Mouse (Mus musculus): Measurements from ENCODE around the gene Paqr5.
A peak's percentile ranks its signal among the peaks of the same experiment; 100 is the strongest.

Gene Paqr5

DNA sequence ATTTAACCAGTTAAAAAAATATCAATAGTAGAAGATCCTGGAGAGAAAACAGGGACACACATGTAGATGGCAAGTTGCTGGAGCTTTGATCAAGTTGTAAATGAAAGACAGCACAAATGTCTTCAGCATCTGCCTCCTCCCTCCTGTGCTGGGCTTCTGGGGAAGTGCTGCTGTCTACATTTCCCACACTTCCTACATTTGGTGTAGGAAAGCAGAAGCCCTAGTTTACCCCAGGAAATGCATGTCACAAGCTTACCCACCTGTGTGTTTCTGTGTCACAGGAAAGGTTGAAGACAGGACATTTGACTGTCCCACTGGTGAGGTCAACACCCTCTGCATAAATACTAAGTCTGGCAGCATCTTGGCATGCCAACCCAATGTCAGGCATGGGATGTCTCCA is 71.9 kb downstream of the Paqr5 start:
- no peak for DNase-seq (ENCODE audit: low spot score)

DNA sequence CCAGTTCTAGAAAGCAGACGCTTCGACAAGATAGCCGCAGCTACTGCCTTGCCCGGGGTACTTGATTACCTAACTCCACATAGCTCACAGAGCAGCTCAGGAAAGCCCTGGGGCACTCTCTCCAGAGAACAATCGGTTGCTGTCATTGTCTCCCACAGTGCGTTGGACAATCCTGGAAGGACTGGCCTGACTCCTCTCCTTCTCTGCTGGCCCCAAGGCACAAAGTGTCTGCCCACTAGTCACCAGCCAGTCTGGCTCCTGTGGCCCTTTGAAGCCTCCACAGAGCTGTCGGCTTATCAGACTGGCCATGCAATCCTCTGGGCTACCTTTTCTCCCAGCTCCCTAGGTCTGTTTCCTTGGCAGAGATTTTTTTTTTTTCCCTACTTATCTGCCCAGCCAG is 74.4 kb downstream of the Paqr5 start:
- DNase-seq (ENCODE audit: low spot score), result no peak

DNA sequence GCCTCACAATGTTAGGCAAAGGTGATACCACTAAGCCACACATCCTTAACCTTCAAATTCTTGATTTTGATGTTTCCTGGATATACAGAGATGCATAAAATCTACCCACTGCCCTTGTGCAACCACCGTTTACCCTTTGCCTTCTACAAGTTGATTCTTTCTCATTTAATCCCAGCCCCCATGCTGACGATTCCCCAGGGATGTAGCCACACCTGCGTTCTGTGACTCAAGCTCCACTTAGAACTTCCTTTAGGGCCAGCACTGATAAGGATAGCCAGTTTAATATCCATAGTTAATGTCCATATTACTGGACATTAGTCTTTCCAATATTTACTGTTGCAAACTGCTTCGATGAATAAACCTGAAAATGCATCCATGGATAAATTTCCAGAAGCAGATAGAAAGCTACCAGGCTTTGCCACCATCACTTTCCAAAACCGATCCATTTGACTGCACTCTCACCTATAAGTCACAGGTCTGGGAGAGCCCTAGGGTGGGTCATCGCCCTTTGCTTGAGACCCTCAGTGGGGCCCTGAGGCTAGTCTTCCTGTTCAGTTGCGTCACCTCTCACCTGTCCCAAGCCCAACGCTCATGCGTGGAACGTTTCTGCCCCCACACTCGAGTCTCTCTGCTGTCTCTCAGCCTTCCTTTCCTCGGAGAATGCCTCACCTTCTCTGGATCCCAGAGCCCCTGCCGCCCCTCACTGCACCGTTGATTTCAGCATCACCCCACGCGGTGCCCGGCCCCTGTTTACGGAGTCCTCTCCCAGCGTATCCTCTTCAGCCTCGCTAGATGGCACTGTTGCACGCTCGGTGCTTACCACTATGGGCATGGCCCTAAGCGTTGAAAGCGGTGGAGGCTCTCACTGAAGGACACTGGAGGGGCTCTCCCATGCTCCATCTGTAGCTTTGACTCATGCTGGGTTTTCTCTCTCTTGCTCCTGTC is 79.0 kb downstream of the Paqr5 start:
- peak; percentile 82 for DNase-seq (ENCODE audit: low spot score)

DNA sequence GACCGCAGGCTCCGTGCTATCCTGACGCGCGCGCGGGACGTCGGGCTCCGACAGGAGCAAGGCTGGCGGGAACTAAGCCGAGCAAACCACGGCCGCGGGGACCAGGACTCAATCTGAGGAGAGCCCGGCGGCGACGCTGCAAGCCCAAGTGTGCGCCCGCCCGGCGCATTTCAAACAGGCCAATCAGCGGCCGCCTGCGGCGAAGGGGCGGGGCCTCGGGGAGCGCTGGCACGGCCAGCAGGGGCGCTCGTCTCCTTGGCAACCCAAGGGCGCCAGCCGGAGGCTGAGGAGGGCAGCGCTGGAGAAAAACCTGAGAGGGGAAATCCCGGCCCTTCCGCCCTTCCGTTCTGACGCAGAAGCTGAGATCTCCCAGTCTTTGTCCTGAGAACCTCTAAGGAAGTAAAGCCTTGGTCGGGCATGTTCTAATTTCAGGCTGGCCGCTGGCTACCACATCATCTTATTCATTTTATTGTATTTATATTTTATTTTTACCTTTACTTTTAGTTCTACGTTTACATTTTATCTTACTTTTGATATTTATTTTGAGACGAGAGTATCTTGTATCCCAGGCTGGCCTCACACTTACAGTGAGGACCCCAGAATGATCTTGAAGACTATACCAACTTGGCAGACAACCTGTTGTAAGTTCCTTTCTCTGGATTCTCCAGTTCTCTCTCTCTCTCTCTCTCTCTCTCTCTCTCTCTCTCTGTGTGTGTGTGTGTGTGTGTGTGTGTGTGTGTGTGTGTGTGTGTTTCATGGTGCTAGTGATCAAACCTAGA is 79.8 kb downstream of the Paqr5 start, which contains the start of gene Kif23:
Gene Kif23 (minus strand): TSS at position 152 of the 779 bp plus-strand sequence.
- DNase-seq (ENCODE audit: low spot score), result peak; percentile 98

DNA sequence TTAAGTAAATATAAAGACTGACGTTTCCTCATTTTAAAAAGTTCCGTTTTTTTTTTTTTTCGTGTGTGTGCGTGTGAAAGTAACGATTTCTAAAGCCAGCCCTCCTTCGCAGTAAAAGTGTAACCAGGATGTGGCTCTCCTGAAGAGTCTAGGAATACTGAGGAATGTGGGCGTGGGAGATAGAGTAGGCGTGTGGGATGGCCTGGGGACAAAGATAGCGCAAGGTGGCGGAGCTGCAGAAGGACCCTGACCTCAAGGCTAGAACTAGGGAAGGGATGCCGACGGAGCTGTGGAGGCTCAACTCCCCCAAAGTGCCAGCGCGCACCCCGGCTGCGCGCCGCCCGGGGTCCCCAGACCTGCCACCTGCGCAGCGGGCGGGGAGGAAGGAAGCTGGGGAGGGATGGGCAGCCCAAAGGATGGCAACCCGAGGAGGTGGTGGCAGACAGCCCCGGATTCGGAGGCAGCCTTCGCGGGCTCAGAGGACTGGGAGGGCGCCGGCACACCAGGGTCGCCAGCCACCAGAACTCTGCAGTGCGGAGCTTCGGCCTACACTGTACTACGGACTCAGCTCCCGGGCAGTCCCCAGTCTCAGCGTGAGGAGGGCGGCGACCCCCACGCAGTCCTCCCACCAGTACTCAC is 80.6 kb downstream of the Paqr5 start:
- DNase-seq (ENCODE audit: low spot score), result no peak

DNA sequence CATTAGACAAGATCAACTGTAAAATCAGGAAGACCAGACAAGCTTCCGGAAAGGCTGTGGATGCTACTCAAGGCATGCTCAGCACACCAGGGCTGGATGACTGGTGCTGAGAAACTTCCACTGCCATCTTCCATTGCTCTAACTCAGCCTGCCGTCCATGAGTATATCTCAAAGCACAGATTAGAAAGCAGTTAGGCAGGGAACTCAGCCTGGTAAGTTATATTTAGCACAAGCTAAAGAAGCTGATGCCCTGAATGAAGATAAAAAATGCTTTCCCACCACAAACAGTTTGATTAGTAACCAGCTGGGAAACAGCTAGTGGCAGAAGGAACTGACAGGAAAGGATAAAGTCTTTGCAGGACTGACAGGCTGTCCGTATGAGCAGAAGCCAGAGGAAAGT is 85.6 kb downstream of the Paqr5 start:
- DNase-seq (ENCODE audit: low spot score), result no peak

DNA sequence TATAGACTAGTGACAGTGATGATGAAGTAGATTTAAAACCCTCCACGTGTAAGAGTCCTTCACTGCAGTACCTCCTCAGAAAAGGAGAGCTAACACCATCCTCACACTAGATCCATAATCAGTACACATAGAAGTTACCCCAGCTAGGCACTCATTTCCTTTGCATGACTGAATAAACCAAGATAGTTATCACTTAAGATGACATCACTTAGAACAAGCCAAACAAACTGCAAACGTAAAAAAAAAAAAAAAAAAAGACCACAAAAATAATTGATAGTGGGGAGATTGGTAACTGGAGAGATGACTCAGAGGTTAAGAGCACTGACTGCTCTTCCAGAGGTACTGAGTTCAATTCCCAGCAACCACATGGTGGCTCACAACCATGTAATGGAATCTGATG is 93.3 kb downstream of the Paqr5 start:
- no peak for DNase-seq (ENCODE audit: low spot score)

DNA sequence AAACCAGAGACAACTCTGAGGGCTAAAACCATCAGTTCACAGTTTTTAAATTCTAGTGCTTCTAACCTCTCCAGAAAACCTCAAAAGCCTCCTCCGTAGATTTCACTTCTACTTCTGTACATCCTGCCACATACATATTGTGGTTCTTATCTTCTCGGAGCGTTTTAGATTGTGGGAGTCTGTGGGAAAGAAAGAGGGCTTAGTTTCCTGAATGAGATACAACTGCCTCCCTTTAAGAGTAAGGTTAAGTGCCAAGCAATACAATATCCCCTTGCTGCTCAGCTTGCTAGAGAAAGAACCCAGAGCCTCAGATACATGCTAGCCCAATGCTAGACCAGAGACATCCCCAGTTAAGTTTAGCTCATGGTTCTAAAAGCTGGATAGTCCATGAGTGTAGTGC is 94.6 kb downstream of the Paqr5 start:
- no peak for DNase-seq (ENCODE audit: low spot score)

DNA sequence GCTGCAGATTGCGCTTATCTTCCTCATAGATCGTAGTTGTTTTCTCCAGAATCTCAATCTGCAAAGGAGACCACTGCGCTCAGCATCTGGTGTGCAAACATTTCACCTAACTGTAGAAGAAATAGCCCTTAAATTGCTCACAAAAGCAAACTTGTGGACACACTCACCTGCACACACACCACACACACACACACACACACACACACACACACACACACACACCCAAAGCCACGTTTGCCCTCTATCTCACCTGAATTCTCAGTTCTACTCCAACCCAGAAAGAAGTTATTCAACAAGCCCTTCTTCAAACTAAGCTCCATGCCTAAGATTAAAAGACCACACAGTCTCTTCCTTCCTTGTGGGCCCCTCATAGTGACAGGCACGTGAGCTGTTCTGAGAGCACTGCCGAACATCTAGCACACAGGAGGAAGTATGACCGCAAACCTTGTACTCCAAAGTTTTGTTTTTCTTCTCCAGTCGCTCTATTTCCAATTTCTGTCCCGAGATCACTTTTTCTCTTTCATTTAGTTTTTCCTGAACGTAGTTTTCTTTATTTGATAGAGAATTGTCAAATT is 101.5 kb downstream of the Paqr5 start:
- no peak for DNase-seq (ENCODE audit: low spot score)

DNA sequence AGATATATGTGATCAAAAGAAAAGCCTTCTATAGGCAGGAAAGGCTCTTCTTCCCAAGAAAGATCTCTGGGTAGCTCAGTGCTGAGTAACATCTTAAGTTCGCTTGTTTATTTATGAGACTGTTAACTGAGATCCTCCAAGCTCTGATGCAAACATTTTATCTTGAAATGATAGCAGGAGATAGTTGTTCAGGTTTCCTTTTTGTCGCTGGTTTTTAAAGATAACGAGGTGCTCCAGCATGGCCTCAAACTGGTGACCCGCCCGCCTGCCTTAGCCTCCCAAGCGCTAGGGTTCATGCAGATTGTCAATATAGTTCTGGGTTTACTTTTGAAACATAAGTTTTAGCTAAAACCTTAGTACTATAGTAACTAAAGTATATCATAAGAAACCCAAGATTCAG is 106.3 kb downstream of the Paqr5 start:
- DNase-seq (ENCODE audit: low spot score), result no peak

DNA sequence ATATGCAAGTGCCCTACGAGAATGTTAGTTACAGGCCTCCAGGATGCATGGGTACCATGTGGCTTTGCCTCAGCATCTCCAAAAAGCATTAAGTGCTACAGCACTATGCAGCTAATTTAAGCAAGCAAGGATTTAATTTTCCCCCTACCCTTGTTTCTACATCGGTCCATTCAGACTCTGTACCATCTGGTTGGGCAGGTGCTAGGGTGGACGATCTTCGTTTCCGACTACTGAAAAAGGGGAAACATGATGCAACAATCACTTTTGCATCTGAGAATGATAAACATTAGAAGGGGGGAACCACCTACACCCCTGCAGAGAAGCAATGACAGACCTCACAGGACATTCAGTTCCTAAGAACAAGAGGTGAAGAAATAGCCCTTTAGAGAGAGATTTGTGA is 107.2 kb downstream of the Paqr5 start:
- DNase-seq (ENCODE audit: low spot score), result no peak

DNA sequence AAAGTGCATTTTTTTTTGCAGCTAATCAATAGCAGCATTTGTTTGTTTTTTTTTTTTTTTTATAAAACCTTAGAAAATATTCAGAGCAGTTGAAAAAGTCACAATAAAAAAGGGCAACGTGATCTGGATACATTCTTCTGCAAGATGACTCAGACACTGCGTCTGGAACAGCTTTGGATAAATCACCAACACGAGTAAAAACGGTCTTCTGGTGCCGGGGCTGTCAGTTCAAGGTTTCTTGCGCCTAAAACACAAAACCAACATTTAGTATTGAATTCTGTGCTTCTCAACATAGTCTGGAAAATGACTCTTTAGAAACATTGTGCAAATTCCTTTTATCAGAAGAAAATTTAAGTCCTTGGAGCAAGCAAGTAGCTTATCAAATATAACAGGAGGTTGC is 109.2 kb downstream of the Paqr5 start:
- no peak for DNase-seq (ENCODE audit: low spot score)

DNA sequence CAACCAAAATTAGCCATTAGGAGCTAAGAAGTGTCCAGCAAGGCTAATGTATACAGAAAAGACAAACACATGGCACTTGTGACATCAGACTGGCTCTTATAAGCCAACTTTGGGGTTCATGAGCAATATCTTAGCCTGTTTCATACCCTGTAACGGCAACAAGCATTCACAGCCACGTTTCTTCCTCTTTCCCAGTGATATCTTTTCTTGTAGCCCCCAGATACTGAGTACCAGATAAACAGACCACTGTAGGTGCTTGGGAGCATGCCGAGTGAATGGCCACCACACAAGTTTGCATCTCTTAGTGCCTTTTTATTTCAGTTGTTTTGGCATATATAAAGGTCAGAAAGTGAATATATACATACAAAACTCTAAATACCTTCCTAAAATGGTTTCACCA is 109.7 kb downstream of the Paqr5 start:
- DNase-seq (ENCODE audit: low spot score), result no peak

DNA sequence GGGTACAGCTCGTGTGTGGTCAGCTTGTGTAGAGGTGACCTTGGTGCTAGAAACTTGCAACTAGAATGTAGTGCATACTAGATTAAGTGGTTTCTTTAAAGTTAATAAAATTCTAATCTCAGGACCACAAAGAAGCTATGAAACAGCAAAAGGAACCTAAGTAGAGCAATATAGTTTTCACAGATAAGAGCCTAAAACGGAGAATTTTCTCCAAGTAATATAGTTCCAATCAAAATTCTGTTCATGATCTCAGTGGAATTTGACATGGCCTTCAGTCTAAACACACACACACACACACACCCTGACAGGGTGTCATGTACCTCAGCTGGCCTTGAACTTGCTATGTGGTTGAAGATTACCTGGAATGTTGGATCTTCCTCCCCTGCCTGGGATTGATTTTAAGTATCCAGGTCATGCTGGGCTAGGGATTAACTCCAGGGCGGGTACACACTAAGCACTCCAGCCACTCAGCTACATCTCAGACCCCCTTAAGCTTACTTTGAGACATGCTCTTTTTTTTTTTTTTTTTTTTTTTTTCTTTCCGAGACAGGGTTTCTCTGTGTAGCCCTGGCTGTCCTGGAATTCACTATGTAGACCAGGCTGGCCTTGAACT is 111.2 kb downstream of the Paqr5 start:
- DNase-seq (ENCODE audit: low spot score), result no peak

DNA sequence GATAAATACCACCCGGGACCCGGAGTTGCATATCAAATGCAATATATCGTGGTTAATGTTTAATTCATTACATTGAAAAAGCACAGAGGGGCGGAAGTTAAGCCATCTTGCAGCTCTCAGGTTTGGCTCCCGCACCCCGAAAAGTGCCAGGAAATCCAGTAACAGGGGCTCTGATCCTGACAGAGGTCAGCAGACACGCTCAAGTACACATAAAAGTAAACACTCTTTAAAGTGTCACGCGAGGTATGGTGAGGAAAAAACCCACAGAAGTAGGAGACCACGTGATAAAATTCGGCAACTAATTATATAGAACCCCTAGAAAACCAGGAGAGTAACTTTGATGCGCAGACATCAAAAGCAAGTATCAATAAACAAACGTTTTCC is 111.7 kb downstream of the Paqr5 start:
- DNase-seq (ENCODE audit: low spot score), result no peak

DNA sequence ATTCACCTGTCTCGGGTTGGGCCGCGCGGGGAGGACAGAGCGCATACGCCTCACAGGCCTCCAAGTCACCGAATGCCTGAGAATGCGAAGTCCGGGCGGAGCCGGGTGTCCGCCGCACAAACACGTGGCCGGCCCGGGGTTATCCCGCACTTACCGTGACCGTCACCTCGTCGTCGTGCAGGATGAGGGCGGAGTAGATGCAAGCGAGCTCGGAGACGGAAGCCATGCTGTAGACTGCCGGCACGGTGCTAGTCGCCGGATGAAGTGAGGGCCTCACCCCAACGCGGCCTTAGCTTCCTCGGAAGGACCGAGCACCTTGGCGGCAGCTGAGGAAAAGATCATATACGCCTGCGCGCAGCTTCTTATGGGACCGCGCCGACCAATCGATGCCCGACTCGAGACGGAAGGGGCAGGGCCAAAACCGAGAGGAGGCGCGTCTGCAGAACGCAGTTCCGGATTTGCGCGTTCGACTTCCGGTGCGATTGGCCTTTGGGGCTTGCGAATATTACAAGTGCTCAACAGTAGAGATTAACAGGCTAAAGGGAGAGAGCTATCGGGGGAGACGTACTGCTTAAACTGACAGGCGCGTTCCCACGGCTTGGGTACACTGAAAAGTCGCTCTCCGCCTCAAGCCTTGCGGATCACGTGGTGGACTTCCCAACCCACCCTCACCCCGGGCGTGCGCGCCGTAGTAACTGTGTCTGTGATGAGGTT is 112.3 kb downstream of the Paqr5 start, which contains the start of gene Rplp1:
Gene Rplp1 (minus strand): TSS at position 340 of the 714 bp plus-strand sequence.
- DNase-seq (ENCODE audit: low spot score), result peak; percentile 95

DNA sequence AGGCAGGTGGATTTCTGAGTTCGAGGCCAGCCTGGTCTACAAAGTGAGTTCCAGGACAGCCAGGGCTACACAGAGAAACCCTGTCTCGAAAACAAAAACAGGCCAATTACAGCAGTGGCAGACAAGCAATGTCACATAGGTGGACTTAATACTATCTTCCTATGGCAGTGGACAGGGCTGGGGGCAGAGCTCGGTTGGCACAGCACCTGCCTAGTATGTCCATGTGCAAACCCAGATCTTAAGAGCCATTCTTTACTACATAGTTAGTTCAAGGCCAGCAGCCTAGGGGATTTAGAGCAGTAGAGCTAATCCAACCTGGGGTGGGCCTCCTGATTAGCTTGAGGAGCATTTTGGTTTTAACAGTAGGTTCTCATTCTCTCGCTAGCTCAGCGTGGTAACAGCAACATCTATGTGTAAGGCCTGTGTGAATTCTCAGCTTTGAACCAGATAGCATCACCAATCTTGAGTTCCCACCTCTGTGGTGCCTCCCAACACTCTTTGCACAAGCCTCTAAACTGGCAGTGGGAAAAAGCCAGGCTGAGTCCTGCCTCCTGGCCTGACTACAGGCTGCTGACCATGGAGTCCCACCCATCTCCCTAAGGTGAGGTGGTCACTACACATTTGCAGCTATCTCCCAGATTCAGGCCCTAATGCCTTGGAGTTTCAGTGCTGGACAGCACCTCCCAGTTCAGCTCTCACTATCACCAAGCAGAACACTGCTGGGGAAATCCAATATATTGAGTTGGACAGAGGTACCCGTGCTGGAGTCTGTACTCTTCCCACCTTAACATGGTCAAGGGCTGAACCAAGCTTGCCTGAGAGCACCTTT is 115.1 kb downstream of the Paqr5 start:
- DNase-seq (ENCODE audit: low spot score), result no peak

DNA sequence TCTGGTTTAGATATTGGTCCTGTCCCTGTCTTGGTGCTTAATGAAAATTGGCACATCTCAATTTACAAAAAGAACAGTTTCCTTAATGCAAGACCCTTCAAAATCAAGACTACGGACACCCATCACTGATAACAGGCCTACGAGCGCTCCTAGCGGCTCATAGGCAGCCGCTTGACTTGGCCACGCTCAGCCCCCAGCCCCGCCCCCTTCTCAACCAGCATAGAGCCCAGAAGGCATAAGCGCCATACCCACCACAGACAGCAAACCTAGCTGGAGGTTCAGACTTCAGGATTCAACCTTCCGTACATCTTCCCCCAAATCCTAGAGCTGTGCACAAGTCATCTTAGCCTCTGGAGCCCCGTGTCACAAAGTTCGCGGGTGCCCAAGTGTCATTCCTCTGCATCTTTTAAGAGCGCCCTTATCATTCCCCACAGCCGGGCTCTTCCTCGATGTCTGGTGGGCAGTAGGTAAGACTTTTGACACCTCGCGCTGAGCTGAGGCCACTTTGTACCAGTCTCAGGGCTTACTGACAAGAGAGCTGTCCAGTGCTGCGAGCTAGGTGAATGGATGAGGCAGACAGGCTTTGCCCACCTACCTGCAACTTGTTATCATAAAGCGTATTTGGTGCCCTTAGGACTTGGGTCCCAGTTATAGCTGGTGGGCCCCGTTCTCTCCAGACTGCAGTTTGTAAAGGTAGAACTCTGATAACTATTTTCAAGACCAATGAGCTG is 116.0 kb downstream of the Paqr5 start:
- DNase-seq (ENCODE audit: low spot score), result peak; percentile 73

DNA sequence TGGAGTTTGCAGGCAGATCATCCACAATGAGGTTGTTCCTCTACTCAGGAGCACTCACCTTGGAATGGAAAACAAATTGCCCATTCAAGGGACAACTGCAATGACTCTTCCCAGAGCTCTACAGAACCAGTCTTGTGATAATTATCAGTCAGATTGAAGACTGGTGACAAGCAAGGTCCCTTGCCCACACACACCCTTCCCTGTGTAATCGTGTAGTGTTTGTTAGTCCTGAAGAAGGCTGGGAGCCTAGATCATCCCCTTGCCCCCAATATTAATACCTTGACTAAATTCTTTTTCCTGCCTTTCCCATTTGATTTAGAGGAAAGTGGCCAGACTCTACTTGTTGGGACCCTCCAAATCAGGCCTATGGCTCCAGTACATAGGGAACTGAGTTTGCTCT is 117.0 kb downstream of the Paqr5 start:
- no peak for DNase-seq (ENCODE audit: low spot score)

Measured in testis, postnatal 10 days (tissue).